Mouse (Mus musculus) limb, embryonic 12.5 days (tissue): ENCODE data around the gene Stard3nl. TPM values are rescaled to one million over a fixed set of nuclear protein-coding genes. Genes with fewer than 3 reads are reported as not detected.

ENCODE experiments used
- ATAC-seq: fragments of 200-750 bp; cut with Nextera tagmentation; 2 replicates; pipeline ENCODE4 v1.8.0; 2017; ENCODE audit warnings: low read depth, moderate TSS enrichment; ENCODE audit not compliant: insufficient number of reproducible peaks, insufficient read depth, low FRiP score, low TSS enrichment
- H3K27ac ChIP-seq: fragments of 300-500 bp; sonication (generic); 2 replicates; pipeline ENCODE4 v1.5.1; 2016; ENCODE audit warnings: mild to moderate bottlenecking, moderate library complexity
- H3K27me3 ChIP-seq: fragments of 300-500 bp; sonication (generic); 2 replicates; pipeline ENCODE4 v1.6.1; 2016; ENCODE audit warnings: mild to moderate bottlenecking, moderate library complexity
- H3K36me3 ChIP-seq: fragments of 300-500 bp; sonication (generic); 2 replicates; pipeline ENCODE4 v1.6.1; 2016; ENCODE audit warnings: mild to moderate bottlenecking, moderate library complexity
- H3K4me1 ChIP-seq: fragments of 300-500 bp; sonication (generic); replicated peaks from 2 replicates; pipeline ENCODE4 v1.6.1; 2016
- H3K4me2 ChIP-seq: fragments of 300-500 bp; sonication (generic); 2 replicates; pipeline ENCODE4 v1.6.1; 2016; ENCODE audit warnings: mild to moderate bottlenecking, moderate library complexity
- H3K4me3 ChIP-seq: fragments of 300-500 bp; sonication (generic); replicated peaks from 2 replicates; pipeline ENCODE4 v1.5.1; 2016; ENCODE audit warnings: mild to moderate bottlenecking
- H3K9ac ChIP-seq: fragments of 300-500 bp; sonication (generic); replicated peaks from 2 replicates; pipeline ENCODE4 v1.6.1; 2016; ENCODE audit warnings: mild to moderate bottlenecking, moderate library complexity
- H3K9me3 ChIP-seq: fragments of 300-500 bp; sonication (generic); 2 replicates; pipeline ENCODE4 v1.6.1; 2016; ENCODE audit warnings: mild to moderate bottlenecking, moderate library complexity
- WGBS: fragments of 180-500 bp; shearing (Covaris S2); methylation state at CpG from one replicate; pipeline ENCODE4 v1.1.7; 2016; 5-methylcytosine and 5-hydroxymethylcytosine counted together
- polyA plus RNA-seq: library from polyadenylated mRNA; unstranded; fragments of >200 nt; fragmentation: Nextera tagmentation; extraction: Ambion mirVana; gene quantifications from 2 replicates; pipeline ENCODE4 v1.2.1, GENCODE M21; 2016

The Stard3nl gene
- polyA plus RNA-seq, 1 experiment from 2014 or later = 103 TPM

- Histone ChIP-seq H3K27me3 (no peaks in the 10 kb centered on the region), H3K36me3 (peaks cover 3% of the 10 kb centered on the region; the same call in 1 of the 2 replicates), H3K4me3 (no peak overlapping the region), H3K27ac (no peak overlapping the region), H3K4me2 (no peak overlapping the region), H3K9me3 (no peaks in the 10 kb centered on the region), H3K9ac (no peak overlapping the region), H3K4me1 (peaks cover 3% of the 10 kb centered on the region; the same call in 1 of the 2 replicates)
- 86% methylated on average over 9 of the region's 9 CpGs for WGBS
- ATAC-seq = no peak
Measured at GRCm38 (mm10) chr13:19381112-19381828, 14.3 kb downstream of the Stard3nl start.

GRCm38 (mm10) chr13:19379313-19379712 lies 16.3 kb downstream of the Stard3nl start:
- no peak overlapping the region for H3K27ac ChIP-seq
- H3K27me3 ChIP-seq = no peaks in the 10 kb centered on the region
- no peak overlapping the region for H3K4me2 ChIP-seq
- H3K9ac ChIP-seq = no peak overlapping the region
- no peak for ATAC-seq
- H3K4me3 ChIP-seq = no peak overlapping the region
- 78% methylated on average over 6 of the region's 6 CpGs for WGBS
- no peaks in the 10 kb centered on the region for H3K9me3 ChIP-seq
- H3K36me3 ChIP-seq = peaks cover 12% of the 10 kb centered on the region; the same call in 1 of the 2 replicates
- no peaks in the 10 kb centered on the region for H3K4me1 ChIP-seq

GRCm38 (mm10) chr13:19372133-19372729 lies 23.4 kb downstream of the Stard3nl start:
- WGBS = 13% methylated on average over 8 of the region's 8 CpGs

GRCm38 (mm10) chr13:19368817-19369216 lies 26.8 kb downstream of the Stard3nl start:
- H3K9ac ChIP-seq = no peak overlapping the region
- H3K4me1 ChIP-seq = peaks cover 8% of the 10 kb centered on the region; the same call in 1 of the 2 replicates
- no peak overlapping the region for H3K4me3 ChIP-seq
- no peak overlapping the region for H3K4me2 ChIP-seq
- no peak for ATAC-seq
- no peaks in the 10 kb centered on the region for H3K27me3 ChIP-seq
- WGBS = 91% methylated on average over 6 of the region's 6 CpGs
- H3K36me3 ChIP-seq = peaks cover 64% of the 10 kb centered on the region
- H3K9me3 ChIP-seq = no peaks in the 10 kb centered on the region
- H3K27ac ChIP-seq = no peak overlapping the region

More at GRCm38 (mm10) chr13:19372133-19372729, 23.4 kb downstream of the Stard3nl start:
- no peak overlapping the region for H3K9ac ChIP-seq
- H3K9me3 ChIP-seq = no peaks in the 10 kb centered on the region
- no peak overlapping the region for H3K4me2 ChIP-seq
- no peak overlapping the region for H3K4me3 ChIP-seq
- ATAC-seq = no peak
- H3K36me3 ChIP-seq = peaks cover 61% of the 10 kb centered on the region
- H3K27ac ChIP-seq = no peak overlapping the region
- no peaks in the 10 kb centered on the region for H3K27me3 ChIP-seq
- H3K4me1 ChIP-seq = peaks cover 8% of the 10 kb centered on the region; the same call in 1 of the 2 replicates

- Histone ChIP-seq H3K9ac (no peak overlapping the region), H3K4me3 (no peak overlapping the region), H3K4me1 (peaks cover 7% of the 10 kb centered on the region; the same call in 1 of the 2 replicates), H3K9me3 (no peaks in the 10 kb centered on the region), H3K27ac (no peak overlapping the region), H3K36me3 (peaks cover 62% of the 10 kb centered on the region), H3K27me3 (no peaks in the 10 kb centered on the region), H3K4me2 (no peak overlapping the region)
- 83% methylated on average over 7 of the region's 7 CpGs for WGBS
- ATAC-seq = no peak
Measured at GRCm38 (mm10) chr13:19367536-19367935, 28.1 kb downstream of the Stard3nl start.

- H3K27ac ChIP-seq = no peak overlapping the region
- 86% methylated on average over 2 of the region's 2 CpGs for WGBS
- no peak overlapping the region for H3K9ac ChIP-seq
- H3K4me2 ChIP-seq = no peak overlapping the region
- no peaks in the 10 kb centered on the region for H3K27me3 ChIP-seq
- ATAC-seq = no peak
- H3K4me3 ChIP-seq = no peak overlapping the region
- no peaks in the 10 kb centered on the region for H3K9me3 ChIP-seq
- H3K36me3 ChIP-seq = peaks cover 58% of the 10 kb centered on the region
- 0 out of 2 replicates have a peak, but pooled peaks cover under 1% of the 10 kb centered on the region for H3K4me1 ChIP-seq
Measured at GRCm38 (mm10) chr13:19366866-19367265, 28.7 kb downstream of the Stard3nl start.

GRCm38 (mm10) chr13:19365596-19365995 lies 30.0 kb downstream of the Stard3nl start:
- WGBS = 37% methylated on average over 4 of the region's 4 CpGs
- Histone ChIP-seq H3K4me1 (no peaks in the 10 kb centered on the region), H3K9ac (no peak overlapping the region), H3K27ac (no peak overlapping the region), H3K4me3 (no peak overlapping the region), H3K4me2 (no peak overlapping the region), H3K36me3 (peaks cover 51% of the 10 kb centered on the region), H3K27me3 (no peaks in the 10 kb centered on the region), H3K9me3 (no peaks in the 10 kb centered on the region)
- ATAC-seq = no peak

- no peak for ATAC-seq
- H3K27me3 ChIP-seq = no peaks in the 10 kb centered on the region
- no peaks in the 10 kb centered on the region for H3K4me1 ChIP-seq
- no peak overlapping the region for H3K9ac ChIP-seq
- H3K27ac ChIP-seq = no peak overlapping the region
- H3K36me3 ChIP-seq = peaks cover 45% of the 10 kb centered on the region
- H3K4me2 ChIP-seq = no peak overlapping the region
- no peak overlapping the region for H3K4me3 ChIP-seq
- 83% methylated on average over 11 of the region's 11 CpGs for WGBS
- no peaks in the 10 kb centered on the region for H3K9me3 ChIP-seq
Measured at GRCm38 (mm10) chr13:19364245-19364772, 31.3 kb downstream of the Stard3nl start.

- no peaks in the 10 kb centered on the region for H3K9me3 ChIP-seq
- no peak overlapping the region for H3K27ac ChIP-seq
- no peak overlapping the region for H3K9ac ChIP-seq
- H3K4me3 ChIP-seq = no peak overlapping the region
- no peaks in the 10 kb centered on the region for H3K27me3 ChIP-seq
- peaks cover 48% of the 10 kb centered on the region for H3K36me3 ChIP-seq
- H3K4me2 ChIP-seq = no peak overlapping the region
- WGBS = 71% methylated on average over 6 of the region's 6 CpGs
- no peak for ATAC-seq
- H3K4me1 ChIP-seq = peaks cover under 1% of the 10 kb centered on the region; the same call in 1 of the 2 replicates
Measured at GRCm38 (mm10) chr13:19362358-19362757, 33.2 kb downstream of the Stard3nl start.

- 64% methylated on average over 5 of the region's 5 CpGs for WGBS
- no peak for ATAC-seq
- no peak overlapping the region for H3K4me2 ChIP-seq
Measured at GRCm38 (mm10) chr13:19358027-19358426, 37.6 kb downstream of the Stard3nl start.

GRCm38 (mm10) chr13:19357301-19357700 lies 38.3 kb downstream of the Stard3nl start:
- Histone ChIP-seq H3K36me3 (peaks cover 45% of the 10 kb centered on the region), H3K4me1 (peaks cover 7% of the 10 kb centered on the region; the same call in 1 of the 2 replicates), H3K9me3 (no peaks in the 10 kb centered on the region), H3K4me2 (no peak overlapping the region), H3K27ac (no peak overlapping the region), H3K4me3 (no peak overlapping the region), H3K9ac (no peak overlapping the region), H3K27me3 (no peaks in the 10 kb centered on the region)
- WGBS = 83% methylated on average over 7 of the region's 7 CpGs
- ATAC-seq = no peak

More at GRCm38 (mm10) chr13:19358027-19358426, 37.6 kb downstream of the Stard3nl start:
- H3K27ac ChIP-seq = no peak overlapping the region
- H3K36me3 ChIP-seq = peaks cover 46% of the 10 kb centered on the region
- H3K27me3 ChIP-seq = no peaks in the 10 kb centered on the region
- H3K9me3 ChIP-seq = no peaks in the 10 kb centered on the region
- H3K4me3 ChIP-seq = no peak overlapping the region
- H3K9ac ChIP-seq = no peak overlapping the region
- H3K4me1 ChIP-seq = peaks cover 7% of the 10 kb centered on the region; the same call in 1 of the 2 replicates
